Mouse (Mus musculus) lung, embryonic 16.5 days (tissue): ENCODE measurements around the gene Mrpl1. TPM values are rescaled to one million over a fixed set of nuclear protein-coding genes. Genes with fewer than 3 reads are reported as not detected.

ENCODE experiments used
- ATAC-seq: fragments of 200-750 bp; cut with Nextera tagmentation; 2 replicates; pipeline ENCODE4 v1.8.0; 2017; ENCODE audit warnings: low read depth, mild to moderate bottlenecking, moderate library complexity
- H3K27ac ChIP-seq: fragments of 300-500 bp; sonication (generic); 2 replicates; pipeline ENCODE4 v1.5.1; 2014; ENCODE audit warnings: mild to moderate bottlenecking, control low read depth, low read length
- H3K27me3 ChIP-seq: fragments of 300-500 bp; sonication (generic); 2 replicates; pipeline ENCODE4 v1.6.1; 2014; ENCODE audit warnings: low read depth, low read length, mixed read lengths; ENCODE audit not compliant: control insufficient read depth, insufficient read depth
- H3K36me3 ChIP-seq: fragments of 300-500 bp; sonication (generic); 2 replicates; pipeline ENCODE4 v1.6.1; 2014; ENCODE audit warnings: low read length; ENCODE audit not compliant: control insufficient read depth, insufficient read depth
- H3K4me1 ChIP-seq: fragments of 300-500 bp; sonication (generic); replicated peaks from 2 replicates; pipeline ENCODE4 v1.6.1; 2014; ENCODE audit warnings: low read length, mixed read lengths; ENCODE audit not compliant: control insufficient read depth, insufficient read depth
- H3K4me2 ChIP-seq: fragments of 300-500 bp; sonication (generic); 2 replicates; pipeline ENCODE4 v1.6.1; 2014; ENCODE audit warnings: low read depth, low read length, control low read depth
- H3K4me3 ChIP-seq: fragments of 300-500 bp; sonication (generic); 2 replicates; pipeline ENCODE4 v1.5.1; 2014; ENCODE audit warnings: mild to moderate bottlenecking, low read length, control low read depth
- H3K9ac ChIP-seq: fragments of 300-500 bp; sonication (generic); 2 replicates; pipeline ENCODE4 v1.6.1; 2014; ENCODE audit warnings: low read length, control low read depth
- H3K9me3 ChIP-seq: fragments of 300-500 bp; sonication (generic); 2 replicates; pipeline ENCODE4 v1.6.1; 2016; ENCODE audit warnings: low read length; ENCODE audit not compliant: control insufficient read depth
- WGBS: fragments of 180-500 bp; shearing (Covaris S2); extraction: QIAGEN DNeasy Blood & Tissue Kit; methylation state at CpG from one replicate; pipeline ENCODE4 v1.1.7; 2014; 5-methylcytosine and 5-hydroxymethylcytosine counted together
- polyA plus RNA-seq: library from polyadenylated mRNA; unstranded; fragments of >200 nt; fragmentation: Nextera tagmentation; extraction: Ambion mirVana; gene quantifications from 2 replicates; pipeline ENCODE4 v1.2.1, GENCODE M21; 2015

The Mrpl1 gene
- 17.7 and 21.3 TPM in 2 replicates for polyA plus RNA-seq

DNA sequence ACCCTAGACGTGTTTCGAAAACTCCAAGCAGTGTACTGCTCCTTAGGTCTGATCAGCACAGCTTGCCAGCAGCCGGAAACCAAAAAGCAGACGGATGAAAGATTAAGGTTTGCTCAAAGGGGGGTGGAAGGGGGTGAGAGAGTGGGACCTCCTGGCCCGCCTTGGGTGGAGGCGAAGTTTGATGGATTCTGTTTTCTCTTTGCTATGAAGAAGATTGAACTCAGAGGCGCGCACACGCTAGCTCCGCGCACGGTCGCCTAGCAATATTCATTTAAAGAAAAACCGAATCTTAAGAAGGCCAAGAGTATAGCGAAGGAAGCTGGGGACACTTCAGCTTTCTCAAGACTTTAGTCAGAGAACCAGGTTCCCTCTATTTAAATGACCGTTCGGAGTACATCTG lies at the start of gene Mrpl1:
Gene Mrpl1 (plus strand): TSS at position 35 of the 400 bp plus-strand sequence.
- Histone ChIP-seq H3K9ac (peak within 1 kb of the TSS; percentile 80), H3K36me3 (no peaks in the 10 kb centered on the region), H3K4me3 (peak within 1 kb of the TSS; percentile 87), H3K9me3 (no peaks in the 10 kb centered on the region), H3K27me3 (no peaks in the 10 kb centered on the region), H3K4me2 (peak within 1 kb of the TSS; percentile 53), H3K4me1 (peaks cover 17% of the 10 kb centered on the region), H3K27ac (peak within 1 kb of the TSS; percentile 82)
- peak; percentile 71 for ATAC-seq
- under 1% methylated on average over 17 of the region's 17 CpGs for WGBS

GRCm38 (mm10) chr5:96160467-96161262 lies 48.6 kb upstream of the Mrpl1 start:
- H3K4me1 ChIP-seq, result peaks cover 15% of the 10 kb centered on the region
- H3K9me3 ChIP-seq, result no peaks in the 10 kb centered on the region; the same call in 1 of the 2 replicates
- peak overlapping the region; percentile 99 for H3K27ac ChIP-seq
- peak; percentile 9 for ATAC-seq
- H3K36me3 ChIP-seq, result no peaks in the 10 kb centered on the region
- H3K9ac ChIP-seq, result peak overlapping the region; percentile 99
- H3K27me3 ChIP-seq, result no peaks in the 10 kb centered on the region
- WGBS, result under 1% methylated on average over 37 of the region's 50 CpGs
- peak overlapping the region; percentile 82 for H3K4me2 ChIP-seq
- H3K4me3 ChIP-seq, result peak overlapping the region; percentile 99

GRCm38 (mm10) chr5:96161263-96161577 lies 48.1 kb upstream of the Mrpl1 start:
- WGBS, result under 1% methylated on average over 16 of the region's 45 CpGs
- H3K27me3 ChIP-seq, result no peaks in the 10 kb centered on the region
- H3K36me3 ChIP-seq, result no peaks in the 10 kb centered on the region
- H3K4me3 ChIP-seq, result peak overlapping the region; percentile 99
- no peaks in the 10 kb centered on the region; the same call in 1 of the 2 replicates for H3K9me3 ChIP-seq
- H3K4me1 ChIP-seq, result peaks cover 15% of the 10 kb centered on the region
- peak overlapping the region; percentile 82 for H3K4me2 ChIP-seq
- H3K27ac ChIP-seq, result peak overlapping the region; percentile 99
- H3K9ac ChIP-seq, result peak overlapping the region; percentile 99
- peak; percentile 13 for ATAC-seq

GRCm38 (mm10) chr5:96161578-96162398 lies 47.5 kb upstream of the Mrpl1 start:
- peak overlapping the region; percentile 99 for H3K4me3 ChIP-seq
- peaks cover 15% of the 10 kb centered on the region for H3K4me1 ChIP-seq
- no peaks in the 10 kb centered on the region for H3K36me3 ChIP-seq
- no peaks in the 10 kb centered on the region for H3K27me3 ChIP-seq
- H3K9me3 ChIP-seq, result peaks cover 2% of the 10 kb centered on the region; the same call in 1 of the 2 replicates
- peak overlapping the region; percentile 99 for H3K27ac ChIP-seq
- H3K4me2 ChIP-seq, result peak overlapping the region; percentile 82
- under 1% methylated on average over 62 of the region's 114 CpGs for WGBS
- ATAC-seq, result peak; percentile 50
- H3K9ac ChIP-seq, result peak overlapping the region; percentile 99

- under 1% methylated on average over 55 of the region's 56 CpGs for WGBS
Observed at GRCm38 (mm10) chr5:96162399-96163331, 46.6 kb upstream of the Mrpl1 start.

GRCm38 (mm10) chr5:96163396-96164020 lies 45.8 kb upstream of the Mrpl1 start:
- H3K36me3 ChIP-seq, result no peaks in the 10 kb centered on the region
- peak overlapping the region; percentile 99 for H3K4me3 ChIP-seq
- peak overlapping the region; percentile 88 for H3K27ac ChIP-seq
- H3K4me1 ChIP-seq, result peaks cover 15% of the 10 kb centered on the region
- no peak for ATAC-seq
- H3K27me3 ChIP-seq, result no peaks in the 10 kb centered on the region
- H3K4me2 ChIP-seq, result peak overlapping the region; percentile 62
- H3K9ac ChIP-seq, result peak overlapping the region; percentile 73
- H3K9me3 ChIP-seq, result peaks cover 3% of the 10 kb centered on the region; the same call in 1 of the 2 replicates
- 3% methylated on average over 1 of the region's 1 CpGs for WGBS

More at GRCm38 (mm10) chr5:96162399-96163331, 46.6 kb upstream of the Mrpl1 start:
- H3K4me3 ChIP-seq, result peak overlapping the region; percentile 99
- H3K36me3 ChIP-seq, result no peaks in the 10 kb centered on the region
- peaks cover 3% of the 10 kb centered on the region; the same call in 1 of the 2 replicates for H3K9me3 ChIP-seq
- peaks cover 15% of the 10 kb centered on the region for H3K4me1 ChIP-seq
- peak overlapping the region; percentile 99 for H3K27ac ChIP-seq
- ATAC-seq, result peak; percentile 90
- H3K27me3 ChIP-seq, result no peaks in the 10 kb centered on the region
- H3K4me2 ChIP-seq, result peak overlapping the region; percentile 82
- peak overlapping the region; percentile 99 for H3K9ac ChIP-seq

DNA sequence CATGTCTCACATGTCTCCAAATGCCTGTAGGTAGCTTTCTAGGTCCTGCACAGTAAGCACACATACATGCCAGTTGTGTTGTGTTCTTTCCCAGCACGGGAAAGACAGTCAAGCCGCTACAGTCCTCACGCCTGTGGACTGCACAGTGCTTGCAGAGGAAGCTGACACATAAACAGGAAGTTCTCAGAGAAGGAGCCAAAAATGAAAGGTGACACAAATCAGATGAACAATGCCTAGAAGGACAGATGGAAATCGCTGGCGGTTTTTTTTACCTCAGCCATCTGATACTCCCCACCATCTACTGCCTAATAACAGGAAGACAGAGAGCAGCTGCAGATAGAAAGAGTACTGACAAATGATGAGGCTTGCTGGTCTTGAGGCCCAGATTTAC lies 45.3 kb upstream of the Mrpl1 start, which contains the start of gene Cnot6l:
Gene Cnot6l (minus strand): TSS at position 151 of the 391 bp plus-strand sequence.
- 16% methylated on average over 5 of the region's 5 CpGs for WGBS
- H3K9ac ChIP-seq, result peak within 1 kb of the TSS; percentile 73
- H3K27me3 ChIP-seq, result no peaks in the 10 kb centered on the region
- peak within 1 kb of the TSS; percentile 99 for H3K4me3 ChIP-seq
- no peaks in the 10 kb centered on the region for H3K36me3 ChIP-seq
- ATAC-seq, result peak; percentile 32
- H3K4me1 ChIP-seq, result peaks cover 15% of the 10 kb centered on the region
- H3K9me3 ChIP-seq, result 0 out of 2 replicates have a peak, but pooled peaks cover 3% of the 10 kb centered on the region
- peak within 1 kb of the TSS; percentile 88 for H3K27ac ChIP-seq
- H3K4me2 ChIP-seq, result peak within 1 kb of the TSS; percentile 62

GRCm38 (mm10) chr5:96166761-96167160 lies 42.5 kb upstream of the Mrpl1 start:
- H3K27me3 ChIP-seq, result no peaks in the 10 kb centered on the region
- no peak overlapping the region for H3K4me2 ChIP-seq
- WGBS, result 80% methylated on average over 2 of the region's 2 CpGs
- 0 out of 2 replicates have a peak, but pooled peaks cover 3% of the 10 kb centered on the region for H3K9me3 ChIP-seq
- H3K27ac ChIP-seq, result no peak overlapping the region
- H3K36me3 ChIP-seq, result no peaks in the 10 kb centered on the region
- ATAC-seq, result no peak
- H3K9ac ChIP-seq, result no peak overlapping the region
- H3K4me1 ChIP-seq, result peaks cover 4% of the 10 kb centered on the region
- H3K4me3 ChIP-seq, result no peak overlapping the region
